Mouse (Mus musculus) G1E (cell line): ENCODE data around the gene Dpy19l3.

Experiments
- CTCF ChIP-seq: IDR thresholded peaks from 2 replicates; pipeline ENCODE4 v1.5.1; 2012; ENCODE audit warnings: low read depth, low read length, inconsistent platforms, mixed read lengths
- GATA1 ChIP-seq: IDR thresholded peaks from 2 replicates; pipeline ENCODE4 v1.6.1; 2012; ENCODE audit warnings: borderline replicate concordance, low read length, inconsistent platforms, mixed read lengths
- GATA2 ChIP-seq: IDR thresholded peaks from 2 replicates; pipeline ENCODE4 v1.6.1; 2012; ENCODE audit warnings: low read depth, low read length, inconsistent platforms, borderline replicate concordance
- POLR2AphosphoS5 ChIP-seq: IDR thresholded peaks from 2 replicates; pipeline ENCODE4 v1.6.1; 2012; ENCODE audit warnings: low read depth, low read length, inconsistent platforms; ENCODE audit not compliant: insufficient replicate concordance

DNA sequence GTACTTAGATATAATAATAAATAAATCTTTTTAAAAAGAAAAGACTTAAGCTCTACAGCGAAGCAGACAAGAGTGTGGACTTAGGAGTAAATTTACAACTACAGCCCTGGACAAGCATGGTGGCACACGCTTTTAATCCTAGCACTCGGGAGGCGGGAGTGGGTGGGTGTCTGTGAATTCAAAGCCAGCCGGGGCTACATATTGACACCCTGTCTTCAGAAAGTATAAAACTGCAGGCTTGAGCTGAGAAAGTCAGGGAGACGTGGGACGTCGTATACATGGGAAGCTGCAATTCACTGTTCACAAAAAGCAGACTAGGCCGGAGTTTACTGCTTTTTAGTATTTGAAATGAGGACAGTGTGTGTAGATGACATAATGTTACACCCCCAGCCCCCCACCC lies 117.4 kb downstream of the Dpy19l3 start:
- TF ChIP-seq CTCF (no peak), POLR2AphosphoS5 (no peak), GATA2 (no peak), GATA1 (no peak)
